Mouse (Mus musculus): ENCODE results near the gene Immp2l. TPM values are rescaled to one million over a fixed set of nuclear protein-coding genes. Genes with fewer than 3 reads are reported as not detected.

The Immp2l gene
- total and polyA plus RNA-seq, 2 experiments from 2014 or later, result 9.4 to 16.6 TPM

- no peaks in the 10 kb centered on the region for H3K4me1 ChIP-seq (ENCODE audit: insufficient read depth, low read length)
- ATAC-seq (ENCODE audit: low FRiP score), result no peak
- no peak overlapping the region for H3K27ac ChIP-seq (ENCODE audit: low read depth, low read length)
- no peak overlapping the region for H3K4me2 ChIP-seq (ENCODE audit: low read depth, low read length, poor library complexity, severe bottlenecking)
- no peaks in the 10 kb centered on the region for H3K36me3 ChIP-seq (ENCODE audit: insufficient read depth, low read length)
- H3K27me3 ChIP-seq (ENCODE audit: insufficient read depth, low read length), result no peaks in the 10 kb centered on the region
- no peak for TF ChIP-seq CTCF (IDR thresholded peaks at IDR 0.05)
- no peak overlapping the region for H3K9ac ChIP-seq (replicated peaks; ENCODE audit: low read length, poor library complexity, severe bottlenecking)
- no peak overlapping the region for H3K4me3 ChIP-seq (ENCODE audit: low read depth, low read length)
- no peaks in the 10 kb centered on the region for H3K9me3 ChIP-seq (ENCODE audit: low read length)
- DNase-seq (ENCODE audit: low spot score), result no peak
- WGBS, result 78% methylated on average over 9 of the region's 9 CpGs
Measured at GRCm38 (mm10) chr12:40995618-40996370, 28.1 kb upstream of the Immp2l start.

- no peak overlapping the region for H3K4me2 ChIP-seq (ENCODE audit: low read depth, low read length, poor library complexity, severe bottlenecking)
Measured at GRCm38 (mm10) chr12:41022516-41022915, 1.4 kb upstream of the Immp2l start.

GRCm38 (mm10) chr12:41024512-41024911 is 622 bp downstream of the Immp2l start:
- Histone ChIP-seq H3K4me1 (ENCODE audit: insufficient read depth, low read length) (no peaks in the 10 kb centered on the region), H3K9ac (replicated peaks; ENCODE audit: low read length, poor library complexity, severe bottlenecking) (peak overlapping the region; percentile 84), H3K4me3 (ENCODE audit: low read depth, low read length) (peak overlapping the region; percentile 77), H3K36me3 (ENCODE audit: insufficient read depth, low read length) (no peaks in the 10 kb centered on the region), H3K27me3 (ENCODE audit: insufficient read depth, low read length) (no peaks in the 10 kb centered on the region), H3K27ac (ENCODE audit: low read depth, low read length) (peak overlapping the region; percentile 69), H3K9me3 (ENCODE audit: low read length) (no peaks in the 10 kb centered on the region), H3K4me2 (ENCODE audit: low read depth, low read length, poor library complexity, severe bottlenecking) (peak overlapping the region; percentile 80)
- DNase-seq (ENCODE audit: low spot score), result no peak
- WGBS, result 13% methylated on average over 9 of the region's 9 CpGs
- no peak for ATAC-seq (ENCODE audit: low FRiP score)
- TF ChIP-seq CTCF (IDR thresholded peaks at IDR 0.05), result no peak

More at GRCm38 (mm10) chr12:41022516-41022915, 1.4 kb upstream of the Immp2l start:
- H3K9ac ChIP-seq (replicated peaks; ENCODE audit: low read length, poor library complexity, severe bottlenecking), result no peak overlapping the region
- H3K9me3 ChIP-seq (ENCODE audit: low read length), result no peaks in the 10 kb centered on the region
- H3K27me3 ChIP-seq (ENCODE audit: insufficient read depth, low read length), result no peaks in the 10 kb centered on the region
- no peak overlapping the region for H3K4me3 ChIP-seq (ENCODE audit: low read depth, low read length)
- ATAC-seq (ENCODE audit: low FRiP score), result no peak
- WGBS, result 94% methylated on average over 1 of the region's 1 CpGs
- no peaks in the 10 kb centered on the region for H3K36me3 ChIP-seq (ENCODE audit: insufficient read depth, low read length)
- no peak for TF ChIP-seq CTCF (IDR thresholded peaks at IDR 0.05)
- H3K4me1 ChIP-seq (ENCODE audit: insufficient read depth, low read length), result no peaks in the 10 kb centered on the region
- no peak overlapping the region for H3K27ac ChIP-seq (ENCODE audit: low read depth, low read length)
- no peak for DNase-seq (ENCODE audit: low spot score)

GRCm38 (mm10) chr12:41027485-41027884 is 3.6 kb downstream of the Immp2l start:
- H3K4me3 ChIP-seq (ENCODE audit: low read depth, low read length), result no peak overlapping the region

GRCm38 (mm10) chr12:41031119-41031518 is 7.2 kb downstream of the Immp2l start:
- DNase-seq (ENCODE audit: low spot score) (no peak), ATAC-seq (ENCODE audit: low FRiP score) (no peak)
- 98% methylated on average over 2 of the region's 2 CpGs for WGBS
- Histone ChIP-seq H3K9ac (replicated peaks; ENCODE audit: low read length, poor library complexity, severe bottlenecking) (no peak overlapping the region), H3K27ac (ENCODE audit: low read depth, low read length) (no peak overlapping the region), H3K4me2 (ENCODE audit: low read depth, low read length, poor library complexity, severe bottlenecking) (no peak overlapping the region), H3K9me3 (ENCODE audit: low read length) (no peaks in the 10 kb centered on the region), H3K4me1 (ENCODE audit: insufficient read depth, low read length) (no peaks in the 10 kb centered on the region), H3K4me3 (ENCODE audit: low read depth, low read length) (no peak overlapping the region), H3K27me3 (ENCODE audit: insufficient read depth, low read length) (no peaks in the 10 kb centered on the region), H3K36me3 (ENCODE audit: insufficient read depth, low read length) (no peaks in the 10 kb centered on the region)
- no peak for TF ChIP-seq CTCF (IDR thresholded peaks at IDR 0.05)

More at GRCm38 (mm10) chr12:41027485-41027884, 3.6 kb downstream of the Immp2l start:
- Histone ChIP-seq H3K4me2 (ENCODE audit: low read depth, low read length, poor library complexity, severe bottlenecking) (no peak overlapping the region), H3K4me1 (ENCODE audit: insufficient read depth, low read length) (no peaks in the 10 kb centered on the region), H3K36me3 (ENCODE audit: insufficient read depth, low read length) (no peaks in the 10 kb centered on the region), H3K9me3 (ENCODE audit: low read length) (no peaks in the 10 kb centered on the region), H3K27ac (ENCODE audit: low read depth, low read length) (no peak overlapping the region), H3K27me3 (ENCODE audit: insufficient read depth, low read length) (no peaks in the 10 kb centered on the region), H3K9ac (replicated peaks; ENCODE audit: low read length, poor library complexity, severe bottlenecking) (no peak overlapping the region)
- DNase-seq (ENCODE audit: low spot score) (no peak), ATAC-seq (ENCODE audit: low FRiP score) (no peak)
- 86% methylated on average over 6 of the region's 6 CpGs for WGBS
- TF ChIP-seq CTCF (IDR thresholded peaks at IDR 0.05), result no peak

- DNase-seq (ENCODE audit: low spot score), result peak; percentile 38
Measured at GRCm38 (mm10) chr12:41033196-41033595, 9.3 kb downstream of the Immp2l start.

More at GRCm38 (mm10) chr12:41033196-41033595, 9.3 kb downstream of the Immp2l start:
- no peak for ATAC-seq (ENCODE audit: low FRiP score)
- Histone ChIP-seq H3K27me3 (ENCODE audit: insufficient read depth, low read length) (no peaks in the 10 kb centered on the region), H3K36me3 (ENCODE audit: insufficient read depth, low read length) (no peaks in the 10 kb centered on the region), H3K27ac (ENCODE audit: low read depth, low read length) (no peak overlapping the region), H3K4me2 (ENCODE audit: low read depth, low read length, poor library complexity, severe bottlenecking) (no peak overlapping the region), H3K9me3 (ENCODE audit: low read length) (no peaks in the 10 kb centered on the region), H3K9ac (replicated peaks; ENCODE audit: low read length, poor library complexity, severe bottlenecking) (no peak overlapping the region), H3K4me3 (ENCODE audit: low read depth, low read length) (no peak overlapping the region), H3K4me1 (ENCODE audit: insufficient read depth, low read length) (no peaks in the 10 kb centered on the region)
- 89% methylated on average over 3 of the region's 3 CpGs for WGBS
- TF ChIP-seq CTCF (IDR thresholded peaks at IDR 0.05), result no peak

Measured in midbrain, postnatal 0 days (tissue).